Mouse (Mus musculus) kidney, postnatal 0 days (tissue): ENCODE results near the gene Lsm7. TPM values are rescaled to one million over a fixed set of nuclear protein-coding genes. Genes with fewer than 3 reads are reported as not detected.
"Not testable (repeated sequence)": the region's sequence is repeated elsewhere in the genome, so short reads cannot be mapped to it uniquely, and the experiment has no call there.

Source experiments
- ATAC-seq: fragments of 200-750 bp; cut with Nextera tagmentation; replicated peaks from 2 replicates; pipeline ENCODE4 v1.8.0; 2017; ENCODE audit warnings: low read depth, moderate number of reproducible peaks, moderate TSS enrichment, moderate library complexity; ENCODE audit not compliant: low FRiP score
- DNase-seq: peaks from one replicate; pipeline ENCODE4 v3.0.0-alpha.2; 2016; ENCODE audit warnings: low spot score
- H3K27ac ChIP-seq: fragments of 300-500 bp; sonication (generic); 2 replicates; pipeline ENCODE4 v1.5.1; 2014; ENCODE audit warnings: mild to moderate bottlenecking
- H3K27me3 ChIP-seq: fragments of 300-500 bp; sonication (generic); 2 replicates; pipeline ENCODE4 v1.6.1; 2014; ENCODE audit warnings: low read length, mixed read lengths; ENCODE audit not compliant: insufficient read depth
- H3K36me3 ChIP-seq: fragments of 300-500 bp; sonication (generic); 2 replicates; pipeline ENCODE4 v1.6.1; 2014; ENCODE audit warnings: low read length, mixed read lengths; ENCODE audit not compliant: insufficient read depth
- H3K4me1 ChIP-seq: fragments of 300-500 bp; sonication (generic); replicated peaks from 2 replicates; pipeline ENCODE4 v1.6.1; 2014; ENCODE audit warnings: antibody characterized with exemption, low read length, mixed read lengths; ENCODE audit not compliant: insufficient read depth
- H3K4me2 ChIP-seq: fragments of 300-500 bp; sonication (generic); 2 replicates; pipeline ENCODE4 v1.6.1; 2014; ENCODE audit warnings: mild to moderate bottlenecking, low read length, moderate library complexity, mixed read lengths
- H3K4me3 ChIP-seq: fragments of 300-500 bp; sonication (generic); replicated peaks from 2 replicates; pipeline ENCODE4 v1.5.1; 2014; ENCODE audit warnings: low read depth, low read length
- H3K9ac ChIP-seq: fragments of 300-500 bp; sonication (generic); 2 replicates; pipeline ENCODE4 v1.6.1; 2014; ENCODE audit warnings: low read depth, low read length
- H3K9me3 ChIP-seq: fragments of 300-500 bp; sonication (generic); replicated peaks from 2 replicates; pipeline ENCODE4 v1.6.1; 2016; ENCODE audit warnings: low read length, inconsistent platforms, mixed read lengths
- CTCF ChIP-seq: IDR thresholded peaks from 2 replicates; pipeline ENCODE4 v1.5.1; 2016; ENCODE audit warnings: antibody characterized with exemption, low read depth, mild to moderate bottlenecking, moderate library complexity
- WGBS: fragments of 180-500 bp; shearing (Covaris S2); extraction: QIAGEN DNeasy Blood & Tissue Kit; methylation state at CpG from one replicate; pipeline ENCODE4 v1.1.7; 2014; 5-methylcytosine and 5-hydroxymethylcytosine counted together
- polyA plus RNA-seq: library from polyadenylated mRNA; unstranded; fragments of >200 nt; fragmentation: Nextera tagmentation; extraction: Ambion mirVana; gene quantifications from 2 replicates; pipeline ENCODE4 v1.2.1, GENCODE M21; 2015

The Lsm7 gene
- polyA plus RNA-seq, 1 experiment from 2014 or later = 270 TPM

- no peak overlapping the region for H3K9ac ChIP-seq
- DNase-seq = no peak
- H3K36me3 ChIP-seq = no peaks in the 10 kb centered on the region
- ATAC-seq = no peak
- H3K27me3 ChIP-seq = no peaks in the 10 kb centered on the region
- no peaks in the 10 kb centered on the region for H3K9me3 ChIP-seq
- H3K4me3 ChIP-seq = no peak overlapping the region
- WGBS = 86% methylated on average over 5 of the region's 5 CpGs
- H3K4me2 ChIP-seq = no peak overlapping the region
- no peak overlapping the region for H3K27ac ChIP-seq
- H3K4me1 ChIP-seq = 0 out of 2 replicates have a peak, but pooled peaks cover 3% of the 10 kb centered on the region
- TF ChIP-seq CTCF = no peak
Observed at GRCm38 (mm10) chr10:80822528-80822927, 32.5 kb downstream of the Lsm7 start.

DNA sequence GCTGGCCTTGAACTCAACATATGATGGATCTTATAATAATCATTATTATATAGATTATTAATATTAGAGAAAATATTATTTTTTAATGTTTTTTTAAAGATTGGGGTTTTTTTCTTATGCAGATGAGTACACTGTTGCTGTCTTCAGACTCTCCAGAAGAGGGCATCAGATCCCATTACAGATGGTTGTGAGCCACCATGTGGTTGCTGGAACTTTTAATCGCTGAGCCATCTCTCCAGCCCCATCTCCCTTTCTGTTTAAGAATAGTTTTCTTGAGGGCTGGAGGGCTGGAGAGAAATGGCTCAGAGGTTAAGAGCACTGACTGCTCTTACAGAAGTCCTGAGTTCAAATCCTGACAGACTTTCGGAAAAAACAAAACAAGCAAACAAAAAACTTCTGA is 33.0 kb downstream of the Lsm7 start:
- Histone ChIP-seq H3K4me2 (no peak overlapping the region), H3K4me3 (no peak overlapping the region), H3K27me3 (no peaks in the 10 kb centered on the region), H3K27ac (no peak overlapping the region), H3K9ac (no peak overlapping the region), H3K4me1 (0 out of 2 replicates have a peak, but pooled peaks cover 3% of the 10 kb centered on the region), H3K36me3 (no peaks in the 10 kb centered on the region), H3K9me3 (no peaks in the 10 kb centered on the region)
- ATAC-seq = no peak
- DNase-seq = peak; percentile 65
- WGBS = 48% methylated on average over 2 of the region's 2 CpGs
- TF ChIP-seq CTCF = peak; percentile 80

DNA sequence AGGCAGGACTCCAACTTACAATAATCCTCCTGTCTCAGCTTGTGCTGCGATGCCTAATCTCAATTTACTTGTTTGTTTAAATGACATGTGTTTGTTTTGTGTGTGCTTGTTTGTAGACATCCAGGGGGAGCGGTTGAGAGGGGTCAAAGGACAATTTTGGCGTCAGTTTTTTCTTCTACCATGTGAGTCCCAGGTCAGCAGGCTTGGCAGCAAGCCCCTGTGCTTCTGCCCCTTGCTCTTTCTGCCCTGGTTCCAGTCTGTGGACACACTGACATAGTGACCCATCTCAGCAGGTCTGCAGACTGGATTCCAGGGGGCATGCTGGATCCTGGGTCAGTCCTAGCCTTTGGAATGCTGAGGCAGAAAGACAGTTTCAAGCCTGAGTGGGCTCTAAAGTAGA is 35.6 kb downstream of the Lsm7 start:
- no peak overlapping the region for H3K4me3 ChIP-seq
- H3K36me3 ChIP-seq = no peaks in the 10 kb centered on the region
- 0 out of 2 replicates have a peak, but pooled peaks cover 3% of the 10 kb centered on the region for H3K4me1 ChIP-seq
- whole genome bisulfite sequencing = 33% methylated on average over 3 of the region's 3 CpGs
- H3K27ac ChIP-seq = no peak overlapping the region
- no peak for TF ChIP-seq CTCF
- no peak; the same call in 1 of the 2 replicates for ATAC-seq
- no peak overlapping the region for H3K4me2 ChIP-seq
- DNase-seq = no peak
- H3K9ac ChIP-seq = no peak overlapping the region
- H3K9me3 ChIP-seq = no peaks in the 10 kb centered on the region
- H3K27me3 ChIP-seq = no peaks in the 10 kb centered on the region

- no peak for TF ChIP-seq CTCF
- Histone ChIP-seq H3K9ac (no peak overlapping the region), H3K36me3 (no peaks in the 10 kb centered on the region), H3K9me3 (no peaks in the 10 kb centered on the region), H3K27ac (no peak overlapping the region), H3K4me3 (no peak overlapping the region), H3K4me1 (0 out of 2 replicates have a peak, but pooled peaks cover under 1% of the 10 kb centered on the region), H3K4me2 (no peak overlapping the region), H3K27me3 (no peaks in the 10 kb centered on the region)
- 52% methylated on average over 6 of the region's 6 CpGs for WGBS
- ATAC-seq = no peak
- no peak for DNase-seq
Observed at GRCm38 (mm10) chr10:80818599-80819281, 36.3 kb downstream of the Lsm7 start.

DNA sequence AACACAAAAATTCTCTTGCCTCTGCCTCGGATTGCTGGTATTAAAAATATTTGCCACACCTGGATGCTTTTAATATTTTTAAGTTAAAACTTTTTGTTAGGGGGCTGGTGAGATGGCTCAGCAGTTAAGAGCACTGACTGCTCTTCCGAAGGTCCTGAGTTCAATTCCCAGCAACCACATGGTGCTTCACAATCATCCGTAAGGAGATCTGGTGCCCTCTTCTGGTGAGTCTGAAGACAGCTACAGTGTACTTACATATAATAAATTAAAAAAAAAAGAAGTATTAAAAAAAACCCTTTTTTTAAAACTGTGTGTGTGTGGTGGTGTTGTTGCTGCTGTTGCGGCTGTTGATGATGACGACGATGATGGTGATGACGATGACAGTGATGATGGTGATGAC is 37.1 kb downstream of the Lsm7 start:
- H3K9ac ChIP-seq, H3K4me2 ChIP-seq, H3K36me3 ChIP-seq, ATAC-seq, H3K27me3 ChIP-seq, DNase-seq, H3K9me3 ChIP-seq, H3K4me1 ChIP-seq, H3K27ac ChIP-seq, H3K4me3 ChIP-seq: not testable (repeated sequence)
- peak; percentile 59 for TF ChIP-seq CTCF
- WGBS = 84% methylated on average over 7 of the region's 7 CpGs

DNA sequence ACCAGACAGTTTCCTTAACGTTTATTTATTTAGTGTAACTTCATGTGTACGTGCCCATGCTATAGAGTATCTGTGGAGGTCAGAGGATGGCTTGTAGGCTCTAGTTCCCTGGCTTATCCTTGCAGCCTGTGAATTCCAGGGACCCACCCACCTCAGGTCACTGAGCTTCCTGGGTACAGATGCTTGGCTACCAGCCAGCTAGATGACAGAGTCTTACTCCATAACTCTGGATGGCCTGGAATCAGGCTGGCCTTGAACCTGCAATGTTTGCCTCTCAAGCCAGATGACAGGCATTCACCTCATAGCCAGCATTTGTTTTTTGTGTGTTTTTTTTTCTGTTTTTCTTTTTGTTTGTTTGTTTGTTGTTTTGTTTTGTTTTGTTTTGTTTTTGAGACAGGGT is 37.8 kb downstream of the Lsm7 start:
- H3K9me3 ChIP-seq = no peaks in the 10 kb centered on the region
- no peak overlapping the region for H3K4me3 ChIP-seq
- no peak for DNase-seq
- H3K4me1 ChIP-seq = no peaks in the 10 kb centered on the region
- no peak overlapping the region for H3K27ac ChIP-seq
- H3K9ac ChIP-seq = no peak overlapping the region
- ATAC-seq = no peak
- no peaks in the 10 kb centered on the region for H3K36me3 ChIP-seq
- H3K27me3 ChIP-seq = no peaks in the 10 kb centered on the region
- H3K4me2 ChIP-seq = no peak overlapping the region
- 49% methylated on average over 2 of the region's 2 CpGs for WGBS
- TF ChIP-seq CTCF = no peak

- not testable (repeated sequence) for H3K4me3 ChIP-seq, H3K9ac ChIP-seq, H3K4me1 ChIP-seq, H3K27ac ChIP-seq, H3K4me2 ChIP-seq, H3K27me3 ChIP-seq, H3K36me3 ChIP-seq, H3K9me3 ChIP-seq, DNase-seq, ATAC-seq
- WGBS = 78% methylated on average over 3 of the region's 3 CpGs
Observed at GRCm38 (mm10) chr10:80816303-80816702, 38.7 kb downstream of the Lsm7 start.
